Mouse (Mus musculus) T-helper 17 cell (primary cell): ENCODE measurements around the gene Scn4b.

Experiments
- in situ Hi-C, 2 experiments: fragments of 300-600 bp; cut with MboI, MseI; formaldehyde crosslinking; loops; 1 replicate in 1 of 2; 2 replicates in 1 of 2; pipeline ENCODE4 v1.15.1; 2025; ENCODE audit warnings: high pct_unique_total_duplicates in 2 of 2

Scn4b gene

GRCm38 (mm10) chr9:45188570-45189563, 50.7 kb downstream of the Scn4b start:
- in situ Hi-C loops = no loop called here

GRCm38 (mm10) chr9:45189661-45190174, 51.5 kb downstream of the Scn4b start:
- in situ Hi-C loops = no loop called here

DNA sequence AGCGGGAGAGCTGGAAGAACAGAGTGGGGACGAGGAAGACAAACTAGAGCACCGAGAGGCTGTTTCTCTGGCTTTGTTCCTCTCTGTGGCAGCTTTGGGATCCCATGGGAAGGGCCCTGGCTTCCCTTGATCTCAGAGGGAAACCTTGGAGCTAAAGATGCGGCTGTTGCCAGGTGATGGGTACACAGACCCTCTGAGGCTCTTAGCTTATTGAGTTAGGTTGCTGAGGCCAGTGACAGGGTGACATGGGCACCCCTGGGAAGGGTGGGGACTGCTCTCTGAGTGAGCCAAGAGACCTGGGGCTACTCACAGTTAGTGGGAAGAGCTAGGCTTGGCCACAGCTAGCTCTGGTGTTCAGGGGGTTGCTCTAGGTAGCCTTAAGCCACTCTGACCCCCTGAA, 57.3 kb downstream of the Scn4b start:
- in situ Hi-C loops = no loop called here

GRCm38 (mm10) chr9:45196125-45196830, 58.1 kb downstream of the Scn4b start:
- in situ Hi-C loops = no loop called here

DNA sequence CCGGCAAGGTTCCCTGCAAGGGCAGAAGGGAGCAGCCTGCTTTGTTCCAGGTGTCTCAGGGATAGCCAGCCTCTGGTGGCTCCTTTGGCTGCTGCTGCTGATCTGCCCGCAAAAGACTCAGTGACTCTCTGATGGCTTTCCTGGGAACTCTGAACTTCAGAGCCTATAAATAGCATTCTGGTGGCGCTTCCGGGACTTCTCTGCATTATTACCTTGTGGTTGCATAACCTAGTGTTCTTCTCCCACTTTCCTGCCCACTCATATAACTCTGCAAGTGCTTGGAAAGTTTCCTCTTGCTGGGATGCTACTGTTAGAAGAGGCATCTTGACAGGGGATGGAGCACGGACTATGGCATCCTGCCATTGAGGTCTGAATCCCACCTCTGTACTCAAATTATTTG, 59.4 kb downstream of the Scn4b start:
- in situ Hi-C loops = no loop called here

DNA sequence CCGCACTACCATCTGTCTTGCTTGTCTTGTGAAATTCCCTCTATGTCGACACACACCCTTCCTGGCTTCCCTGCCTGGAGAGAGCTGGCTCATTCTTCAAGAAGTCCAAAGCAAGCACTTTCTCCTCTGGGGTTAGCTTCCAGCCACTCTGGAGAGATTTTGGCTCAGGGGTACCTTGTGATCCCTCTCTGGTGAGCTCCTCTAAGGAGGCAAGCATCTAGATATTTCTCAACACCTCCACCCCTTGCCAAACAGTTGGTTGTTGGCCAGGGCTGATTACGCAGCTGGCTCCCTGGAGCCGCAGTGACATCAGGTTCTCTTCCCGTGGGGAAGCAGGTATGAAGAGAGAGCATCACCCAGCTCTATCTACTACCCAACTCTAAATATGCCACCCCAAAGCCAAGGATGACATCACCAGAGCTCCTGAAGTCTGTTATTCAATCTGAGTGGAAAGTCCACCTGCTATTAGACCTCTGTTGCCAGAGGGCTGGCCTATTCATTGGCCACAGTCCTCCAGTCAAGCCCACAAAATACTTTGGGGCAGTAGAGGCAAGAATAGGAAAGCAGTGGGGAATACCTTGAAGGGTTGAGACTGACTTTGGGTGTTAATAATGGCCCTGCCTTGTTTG, 63.2 kb downstream of the Scn4b start:
- in situ Hi-C loops = no loop called here

GRCm38 (mm10) chr9:45202021-45202798, 64.0 kb downstream of the Scn4b start:
- in situ Hi-C loops = no loop called here
